ENCODE assay signal across 8 mouse cellular contexts in the genomic region with DNA sequence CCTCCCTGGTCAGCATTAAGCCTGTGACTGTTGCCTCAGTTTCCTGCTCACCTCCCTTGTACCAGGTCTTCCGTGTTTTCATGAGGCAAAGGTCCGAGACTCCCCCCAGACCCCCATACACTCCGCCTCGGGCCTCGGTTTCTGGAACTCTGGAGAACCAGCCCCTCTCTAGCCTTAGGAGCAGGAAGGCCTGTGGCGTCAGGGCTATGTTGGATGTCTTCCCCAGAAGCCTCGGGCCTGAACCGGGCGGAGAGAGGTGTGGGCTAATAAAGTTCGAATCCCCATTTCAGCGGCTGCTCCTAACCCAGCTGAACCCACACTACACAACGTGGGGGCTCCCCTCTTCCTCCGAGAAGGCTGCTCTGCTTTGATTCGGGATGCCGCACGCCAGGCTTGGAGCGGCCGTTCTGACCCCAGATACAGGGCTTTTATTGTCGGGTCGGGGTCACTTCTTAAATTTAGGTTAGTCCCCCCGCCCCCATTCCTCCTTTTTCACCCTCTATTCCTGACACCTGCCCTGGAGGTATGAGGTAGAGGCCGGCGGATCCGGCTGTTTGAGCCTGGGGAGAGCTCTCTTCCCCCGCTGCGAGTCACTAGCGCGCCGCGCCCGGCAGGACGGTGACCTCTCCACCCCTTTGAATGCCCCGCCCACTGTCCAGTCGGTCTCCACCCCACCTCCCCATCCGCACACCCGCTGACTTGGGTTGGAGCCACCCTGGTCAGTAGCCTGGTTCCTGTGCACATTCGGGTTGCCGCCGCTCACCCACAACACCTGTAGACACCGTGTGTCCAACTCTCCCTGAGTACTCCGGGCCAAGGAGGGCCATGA. TPM values are rescaled to one million over a fixed set of nuclear protein-coding genes. Genes with fewer than 3 reads are reported as not detected.
DNase-seq lines count a peak whose midpoint lies in the region; ATAC-seq and TF ChIP-seq lines count a peak whose summit lies in the region.

A gene (plus strand): TSS at position 683 of the 829 bp plus-strand sequence.

- H3K27me3 ChIP-seq in embryonic facial prominence, embryonic 12.5 days = peaks cover 68% of the 10 kb centered on the region
- peaks cover 17% of the 10 kb centered on the region for H3K27me3 ChIP-seq in heart, embryonic 12.5 days (replicated peaks)
- peaks cover 62% of the 10 kb centered on the region for H3K27me3 ChIP-seq in kidney, embryonic 15.5 days
- peaks cover 50% of the 10 kb centered on the region for H3K27me3 ChIP-seq in liver, embryonic 14.5 days (ENCODE audit: control insufficient read depth, insufficient read depth, low read length)
- peaks cover 74% of the 10 kb centered on the region for H3K27me3 ChIP-seq in neural tube, embryonic 13.5 days

- peaks cover 26% of the 10 kb centered on the region for H3K4me1 ChIP-seq in embryonic facial prominence, embryonic 12.5 days
- peaks cover 41% of the 10 kb centered on the region for H3K4me1 ChIP-seq in heart, embryonic 12.5 days (replicated peaks)
- peaks cover 39% of the 10 kb centered on the region for H3K4me1 ChIP-seq in kidney, embryonic 15.5 days
- peaks cover 0 to 2% of the 10 kb centered on the region in 2 experiments; a peak in 1 of 4 replicates for H3K4me1 ChIP-seq in liver, embryonic 14.5 days (replicated peaks; ENCODE audit: control insufficient read depth in 2 of 2, insufficient read depth in 2 of 2, low read length in 1 of 2)
- peaks cover 38% of the 10 kb centered on the region for H3K4me1 ChIP-seq in neural tube, embryonic 13.5 days (replicated peaks)

- peaks cover 13% of the 10 kb centered on the region for H3K36me3 ChIP-seq in embryonic facial prominence, embryonic 12.5 days
- H3K36me3 ChIP-seq in heart, embryonic 12.5 days = peaks cover 14% of the 10 kb centered on the region
- peaks cover 31% of the 10 kb centered on the region for H3K36me3 ChIP-seq in kidney, embryonic 15.5 days
- no peaks in the 10 kb centered on the region for H3K36me3 ChIP-seq in liver, embryonic 14.5 days (replicated peaks; ENCODE audit: control insufficient read depth, insufficient read depth, low read depth)
- peaks cover 18% of the 10 kb centered on the region for H3K36me3 ChIP-seq in neural tube, embryonic 13.5 days

- 3% methylated on average over 40 of the region's 41 CpGs for WGBS in embryonic facial prominence, embryonic 12.5 days
- 3% methylated on average over 41 of the region's 41 CpGs for WGBS in heart, embryonic 12.5 days
- WGBS in kidney, embryonic 15.5 days = 5% methylated on average over 41 of the region's 41 CpGs
- WGBS in liver, embryonic 14.5 days (ENCODE audit: insufficient replicate concordance) = 3% methylated on average over 41 of the region's 41 CpGs
- 4% methylated on average over 41 of the region's 41 CpGs for WGBS in neural tube, embryonic 13.5 days

- H3K27ac ChIP-seq in embryonic facial prominence, embryonic 12.5 days = 0 out of 2 replicates have a peak within 1 kb of the TSS, but pooled peaks have one; percentile 4
- H3K27ac ChIP-seq in heart, embryonic 12.5 days (ENCODE audit: poor library complexity, severe bottlenecking) = peak within 1 kb of the TSS; percentile 78
- H3K27ac ChIP-seq in kidney, embryonic 15.5 days = peak within 1 kb of the TSS; percentile 84
- no peak within 1 kb of the TSS for H3K27ac ChIP-seq in liver, embryonic 14.5 days
- H3K27ac ChIP-seq in neural tube, embryonic 13.5 days (replicated peaks) = peak within 1 kb of the TSS; percentile 38

- ATAC-seq in embryonic facial prominence, embryonic 12.5 days (ENCODE audit: insufficient number of reproducible peaks, insufficient read depth, low FRiP score, low TSS enrichment) = no peak
- peak; percentile 76 for ATAC-seq in heart, embryonic 12.5 days (ENCODE audit: insufficient number of reproducible peaks, low FRiP score)
- ATAC-seq in kidney, embryonic 15.5 days (replicated peaks; ENCODE audit: low FRiP score) = peak; percentile 57
- peak; percentile 31; the same call in 1 of the 2 replicates for ATAC-seq in liver, embryonic 14.5 days (ENCODE audit: insufficient read depth)
- ATAC-seq in neural tube, embryonic 13.5 days (ENCODE audit: low read depth) = 0 out of 2 replicates have a peak, but pooled peaks have one; percentile 9
- no peak; the same call in 1 of the 2 replicates for ATAC-seq in erythroid progenitor cell, adult 5-6 weeks (replicated peaks; ENCODE audit: low FRiP score, poor library complexity, severe bottlenecking)

- peak; percentile 56 for DNase-seq in ovary, adult 18-20 months (ENCODE audit: low spot score)
- no peak for DNase-seq in ovary, postnatal 10 days (ENCODE audit: low spot score)
- no peak for DNase-seq in liver, embryonic 14.5 days (ENCODE audit: low read depth in 3 of 3, low spot score in 3 of 3)

- H3K9me3 ChIP-seq in embryonic facial prominence, embryonic 12.5 days = no peaks in the 10 kb centered on the region
- no peaks in the 10 kb centered on the region for H3K9me3 ChIP-seq in heart, embryonic 12.5 days (replicated peaks)
- H3K9me3 ChIP-seq in kidney, embryonic 15.5 days (replicated peaks) = no peaks in the 10 kb centered on the region
- H3K9me3 ChIP-seq in liver, embryonic 14.5 days (ENCODE audit: control insufficient read depth, low read length) = no peaks in the 10 kb centered on the region
- H3K9me3 ChIP-seq in neural tube, embryonic 13.5 days = no peaks in the 10 kb centered on the region

- H3K4me3 ChIP-seq in embryonic facial prominence, embryonic 12.5 days = peak within 1 kb of the TSS; percentile 10; the same call in 1 of the 2 replicates
- H3K4me3 ChIP-seq in heart, embryonic 12.5 days = peak within 1 kb of the TSS; percentile 49
- peak within 1 kb of the TSS; percentile 44 for H3K4me3 ChIP-seq in kidney, embryonic 15.5 days (replicated peaks)
- peak within 1 kb of the TSS; percentile 19 to 38 for H3K4me3 ChIP-seq in liver, embryonic 14.5 days (ENCODE audit: insufficient read depth in 1 of 2, low read depth in 2 of 2, low read length in 2 of 2)
- peak within 1 kb of the TSS; percentile 38 for H3K4me3 ChIP-seq in neural tube, embryonic 13.5 days

- no peak for TF ChIP-seq EP300 in liver, embryonic 14.5 days (IDR thresholded peaks at IDR 0.05; ENCODE audit: low read depth)

- no peak for TF ChIP-seq CTCF in liver, embryonic 14.5 days (IDR thresholded peaks at IDR 0.05; ENCODE audit: low read depth)

- peak within 1 kb of the TSS; percentile 32 for H3K4me2 ChIP-seq in embryonic facial prominence, embryonic 12.5 days (replicated peaks)
- peak within 1 kb of the TSS; percentile 86 for H3K4me2 ChIP-seq in heart, embryonic 12.5 days
- H3K4me2 ChIP-seq in kidney, embryonic 15.5 days = peak within 1 kb of the TSS; percentile 73
- H3K4me2 ChIP-seq in liver, embryonic 14.5 days (ENCODE audit: low read depth) = peak within 1 kb of the TSS; percentile 43
- peak within 1 kb of the TSS; percentile 62 for H3K4me2 ChIP-seq in neural tube, embryonic 13.5 days

- H3K9ac ChIP-seq in embryonic facial prominence, embryonic 12.5 days = no peak within 1 kb of the TSS
- peak within 1 kb of the TSS; percentile 73 for H3K9ac ChIP-seq in heart, embryonic 12.5 days
- H3K9ac ChIP-seq in kidney, embryonic 15.5 days = peak within 1 kb of the TSS; percentile 31; the same call in 1 of the 2 replicates
- H3K9ac ChIP-seq in liver, embryonic 14.5 days (replicated peaks) = no peak within 1 kb of the TSS
- peak within 1 kb of the TSS; percentile 38 for H3K9ac ChIP-seq in neural tube, embryonic 13.5 days

RNA-seq across cellular contexts. Expression of the gene that starts here (rescaled TPM):
- polyA plus RNA-seq in embryonic facial prominence, embryonic 12.5 days (2016; fragmentation: Nextera tagmentation; extraction: Ambion mirVana) = 34.0 and 38.3 TPM in 2 replicates
- polyA plus RNA-seq in heart, embryonic 12.5 days (2016; fragmentation: Nextera tagmentation; extraction: Ambion mirVana) = 54.6 and 59.8 TPM in 2 replicates
- 72.7 and 76.5 TPM in 2 replicates for polyA plus RNA-seq in kidney, embryonic 15.5 days (2015; fragmentation: Nextera tagmentation; extraction: Ambion mirVana)
- polyA plus RNA-seq in liver, embryonic 14.5 days (2012; rRNA removed) = 6.5 and 7.3 TPM in 2 replicates
- polyA plus RNA-seq in liver, embryonic 14.5 days (2014; fragmentation: Nextera tagmentation; extraction: Ambion mirVana) = 9.9 and 10.7 TPM in 2 replicates
- 41.5 and 42.5 TPM in 2 replicates for polyA plus RNA-seq in neural tube, embryonic 13.5 days (2015; fragmentation: Nextera tagmentation; extraction: Ambion mirVana)
- total RNA-seq in erythroid progenitor cell, adult 5-6 weeks (2015; ENCODE audit: low replicate concordance) = not detected in 2 replicates
- not detected in 2 replicates for total RNA-seq in erythroid progenitor cell, adult 5-6 weeks (2017; ENCODE audit: low replicate concordance)

Comparison
In these comparisons a context has a peak if more than half of its experiments do, and no peak if none do; other contexts are left out.
1. ATAC-seq: peak in heart, embryonic 12.5 days (single experiment), kidney, embryonic 15.5 days (single experiment), liver, embryonic 14.5 days (single experiment) and neural tube, embryonic 13.5 days (single experiment); none in embryonic facial prominence, embryonic 12.5 days (single experiment) and erythroid progenitor cell, adult 5-6 weeks (single experiment).
2. H3K4me2 ChIP-seq: peak in every context shown above with its lines; median percentile 86 in heart, embryonic 12.5 days; 73 in kidney, embryonic 15.5 days; 62 in neural tube, embryonic 13.5 days; 43 in liver, embryonic 14.5 days; 32 in embryonic facial prominence, embryonic 12.5 days.
3. H3K9ac ChIP-seq: peak in heart, embryonic 12.5 days (single experiment), kidney, embryonic 15.5 days (single experiment) and neural tube, embryonic 13.5 days (single experiment); none in embryonic facial prominence, embryonic 12.5 days (single experiment) and liver, embryonic 14.5 days (single experiment).
4. Peak in every context shown above with its lines, with median percentiles within 50 percentile points of each other: H3K4me3 ChIP-seq.